Mouse (Mus musculus) lung, adult 18-20 months (tissue): ENCODE measurements around the gene Slc38a6.

Experiments used
- DNase-seq, 2 experiments: peaks; one replicate each; pipeline ENCODE4 v3.0.0; 2022; ENCODE audit warnings: mixed read lengths in 2 of 2

Gene Slc38a6

DNA sequence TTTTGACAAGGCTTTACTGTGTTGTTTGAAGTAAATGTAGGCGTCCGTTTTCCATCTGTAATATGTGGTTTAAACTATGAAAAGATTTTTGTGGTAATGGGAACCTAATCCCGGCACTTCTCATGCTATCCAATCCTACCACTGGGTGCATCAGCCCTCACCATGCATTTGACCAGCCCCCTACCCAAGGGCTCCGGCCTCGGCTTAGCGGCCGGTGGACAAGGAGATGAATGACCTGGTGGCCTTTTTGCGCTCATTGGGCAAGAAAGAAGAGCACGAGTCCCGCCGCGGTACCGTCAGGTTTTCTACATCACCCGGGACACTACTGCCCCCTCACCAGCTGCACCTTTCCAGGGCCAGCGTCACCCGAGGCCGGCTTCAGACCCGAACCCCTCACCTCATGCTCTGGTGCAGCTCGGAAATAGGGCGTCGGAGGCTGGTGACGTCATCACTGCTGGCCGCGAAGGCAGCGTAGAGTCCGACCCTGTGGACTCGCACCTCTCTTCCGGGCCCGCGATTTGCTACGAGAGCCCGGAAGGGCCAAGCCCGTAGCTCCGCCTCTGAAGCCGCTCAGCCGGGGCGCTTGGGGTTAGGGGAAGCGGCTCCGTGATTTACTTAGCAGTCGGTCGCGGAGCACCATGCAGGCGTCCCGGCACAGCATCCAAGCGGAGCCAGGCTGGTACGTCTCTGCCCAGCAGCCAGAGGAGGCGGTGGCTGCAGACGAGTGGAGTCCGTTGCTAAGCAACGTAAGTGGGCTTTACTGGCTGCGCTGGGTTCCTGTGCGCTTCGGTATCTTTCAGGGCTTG lies at the start of gene Slc38a6, which contains the start of gene Trmt5:
Slc38a6 (plus strand) TSS at position 493 of the 806 bp plus-strand sequence.
Trmt5 (minus strand) TSS at position 424 of the 806 bp plus-strand sequence.
- DNase-seq, result peak; percentile 92 to 94

DNA sequence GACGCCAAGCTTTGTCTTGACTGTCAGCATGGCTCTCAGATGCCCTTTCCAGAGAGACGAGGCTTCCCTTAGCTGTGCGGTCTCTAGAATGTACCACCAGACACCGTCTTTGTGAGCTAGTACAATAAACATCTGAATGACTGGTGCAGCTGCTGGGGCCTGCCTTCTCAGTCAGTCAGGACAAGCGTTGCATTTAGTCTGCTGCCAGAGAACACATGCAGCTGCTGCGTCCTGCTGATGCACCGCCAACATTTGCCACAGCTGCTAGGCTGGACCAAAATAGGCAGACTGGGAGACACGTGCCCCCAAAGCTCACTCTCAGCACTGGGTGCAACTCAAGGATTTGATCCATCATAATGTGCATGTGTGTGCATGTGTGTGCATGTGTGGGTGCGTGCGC lies 44.6 kb upstream of the Slc38a6 start:
- DNase-seq, result no peak

DNA sequence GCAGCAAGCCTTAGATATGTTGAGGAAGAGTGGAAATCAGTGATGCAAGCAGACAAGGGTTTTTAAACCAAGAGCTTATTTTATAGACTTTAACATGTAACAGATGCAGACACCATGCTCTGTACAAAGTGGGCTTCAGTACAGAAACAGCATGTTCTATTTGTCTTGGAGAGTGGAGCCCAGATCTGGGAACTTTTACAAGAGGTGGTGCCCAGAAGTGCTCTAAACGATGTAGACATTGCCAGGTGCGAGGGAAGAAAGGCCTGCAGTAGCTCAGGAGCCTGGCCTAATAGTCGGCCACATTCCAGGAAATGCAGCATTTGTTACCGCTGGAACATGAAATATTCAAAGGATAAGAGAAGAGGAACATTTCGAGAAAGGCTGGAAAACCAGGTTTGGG lies 40.9 kb upstream of the Slc38a6 start:
- no peak for DNase-seq

DNA sequence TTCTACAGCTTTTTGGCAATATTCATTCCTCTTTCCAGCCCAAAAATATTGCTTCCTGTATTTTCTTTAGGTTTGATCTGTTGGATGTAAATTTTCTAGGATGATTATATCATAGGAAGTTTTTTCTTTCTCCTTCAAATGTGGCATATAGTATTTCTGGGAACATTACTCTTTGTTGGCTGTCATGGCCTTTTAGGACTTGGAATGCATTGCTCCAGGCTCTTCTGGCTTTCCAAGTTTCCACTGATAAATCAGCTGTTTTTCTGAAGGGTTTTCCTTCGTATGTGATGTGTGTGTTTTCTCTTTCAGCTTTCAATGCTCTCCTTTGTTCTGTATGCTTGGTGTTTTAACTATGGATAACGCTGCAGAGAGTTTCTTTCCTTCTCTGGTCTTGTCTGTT lies 31.6 kb upstream of the Slc38a6 start:
- no peak for DNase-seq

DNA sequence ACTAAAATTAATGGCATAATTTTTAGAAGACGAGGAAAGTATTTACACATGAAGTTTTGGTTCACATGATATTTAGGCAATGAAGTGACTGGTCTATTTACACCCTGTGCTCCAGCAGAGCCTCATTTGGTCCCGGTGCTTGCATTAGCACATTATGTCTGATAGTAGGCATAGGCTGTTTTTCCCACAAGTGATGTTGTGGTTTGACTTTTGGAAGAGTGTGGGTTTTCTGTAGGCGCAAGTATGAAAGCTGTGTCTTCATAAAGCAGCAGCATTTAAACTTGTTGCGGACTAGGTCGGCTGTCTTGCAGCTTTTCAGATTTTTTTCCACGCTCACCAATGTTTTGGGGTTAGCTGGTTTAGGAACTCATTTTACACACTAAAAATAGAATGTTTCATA lies 27.3 kb upstream of the Slc38a6 start:
- no peak for DNase-seq

DNA sequence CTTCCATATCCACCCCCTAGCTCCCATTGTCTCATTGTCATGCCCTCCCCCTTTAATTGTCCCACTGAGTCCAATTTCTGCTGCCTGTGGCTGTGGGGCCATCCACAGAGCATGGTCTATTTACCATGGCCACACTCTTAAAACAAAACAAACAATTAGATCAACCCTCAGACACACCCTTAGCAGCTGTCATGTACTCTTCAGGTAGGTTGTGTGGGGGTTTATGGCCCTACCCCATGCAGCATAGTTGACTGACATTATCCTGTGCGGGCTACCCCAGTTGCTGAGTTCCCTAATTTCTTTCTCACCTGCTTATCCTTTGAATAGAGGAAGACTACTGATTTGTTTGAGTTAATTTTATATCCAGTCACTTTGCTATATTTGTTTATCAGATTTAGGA lies 26.2 kb upstream of the Slc38a6 start:
- no peak for DNase-seq

DNA sequence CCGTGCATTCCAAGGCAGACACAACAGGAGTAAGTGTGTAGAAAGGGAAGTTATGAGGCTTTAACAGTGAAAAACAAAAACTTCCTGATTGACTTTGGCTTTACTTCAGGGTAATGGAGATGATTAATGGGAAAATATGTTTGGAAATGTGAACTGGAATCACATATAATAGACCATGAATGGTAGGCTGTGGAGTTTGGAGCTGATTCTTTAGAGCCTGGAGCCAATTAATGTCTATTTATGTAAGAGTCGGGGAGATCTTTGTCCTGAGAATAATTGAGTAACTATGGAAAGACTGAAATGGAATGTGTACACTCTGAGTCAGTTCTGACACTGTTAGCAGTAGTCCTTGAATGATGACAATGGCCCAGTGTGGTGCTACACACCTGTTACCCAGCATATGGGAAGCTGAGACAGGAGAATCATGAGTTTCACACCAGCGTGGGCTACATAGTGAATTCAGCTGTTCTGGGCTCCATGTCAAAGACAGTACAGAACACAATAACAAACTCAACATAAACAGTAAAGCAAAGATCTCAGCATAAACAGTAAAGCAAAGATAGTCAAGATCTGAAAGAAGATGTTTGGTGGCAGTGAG lies 21.1 kb upstream of the Slc38a6 start:
- DNase-seq, result no peak

DNA sequence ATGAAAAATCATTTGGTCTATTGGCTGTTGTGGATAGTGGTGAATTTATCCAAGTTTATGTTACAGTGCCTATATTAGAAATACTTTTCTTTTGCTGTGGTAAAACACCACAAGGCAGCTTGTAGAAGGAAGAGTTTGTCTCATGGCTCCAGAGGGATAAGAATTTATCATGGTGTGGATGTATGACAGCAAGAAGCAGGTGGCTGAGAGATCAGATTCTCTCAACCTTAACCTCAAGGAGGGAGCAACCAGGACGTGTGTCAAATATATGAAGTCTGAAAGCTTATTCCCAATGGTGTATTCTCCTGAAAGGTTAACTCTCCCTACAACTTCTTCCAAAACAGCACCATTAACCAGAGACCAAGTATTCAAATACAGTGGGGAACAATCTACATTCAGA lies 20.0 kb upstream of the Slc38a6 start:
- no peak for DNase-seq

DNA sequence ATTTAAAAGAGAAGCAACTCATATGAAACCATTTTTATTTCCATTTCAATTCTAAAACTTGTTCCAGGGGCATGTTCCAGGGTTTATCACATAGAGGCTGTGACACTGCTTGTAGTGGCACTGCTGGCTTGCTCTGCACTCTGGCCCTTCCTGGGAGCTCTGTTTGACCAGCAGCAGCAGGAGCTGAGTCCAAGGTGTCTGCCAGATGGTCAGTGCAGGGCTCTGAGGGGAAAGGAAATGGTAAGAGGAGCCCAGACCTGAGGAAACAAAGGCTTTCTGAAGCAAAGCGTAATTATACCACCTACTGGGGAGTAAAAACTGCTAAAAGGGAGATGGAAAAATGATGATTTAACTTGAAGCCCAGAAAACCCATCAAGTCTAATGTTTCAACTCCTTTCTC lies 18.1 kb upstream of the Slc38a6 start:
- no peak for DNase-seq

DNA sequence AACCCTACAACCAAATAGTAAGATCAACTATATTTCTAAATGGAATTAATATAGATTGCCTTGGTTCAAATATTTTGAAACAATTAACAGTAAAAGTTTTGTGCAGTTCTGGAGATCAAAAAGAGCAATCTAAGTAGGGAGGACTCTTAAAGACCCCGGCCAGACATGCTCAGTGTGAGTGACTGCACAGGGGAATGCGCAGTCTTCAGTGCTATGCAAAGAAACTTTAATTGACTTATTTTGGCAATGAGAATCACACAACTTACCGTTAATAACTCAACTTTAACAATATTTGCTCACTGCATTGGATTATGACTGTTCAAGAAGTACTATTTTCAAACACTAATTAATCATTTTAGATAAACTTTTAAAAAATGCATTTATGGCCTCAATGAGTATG lies 17.0 kb upstream of the Slc38a6 start:
- DNase-seq, result no peak

DNA sequence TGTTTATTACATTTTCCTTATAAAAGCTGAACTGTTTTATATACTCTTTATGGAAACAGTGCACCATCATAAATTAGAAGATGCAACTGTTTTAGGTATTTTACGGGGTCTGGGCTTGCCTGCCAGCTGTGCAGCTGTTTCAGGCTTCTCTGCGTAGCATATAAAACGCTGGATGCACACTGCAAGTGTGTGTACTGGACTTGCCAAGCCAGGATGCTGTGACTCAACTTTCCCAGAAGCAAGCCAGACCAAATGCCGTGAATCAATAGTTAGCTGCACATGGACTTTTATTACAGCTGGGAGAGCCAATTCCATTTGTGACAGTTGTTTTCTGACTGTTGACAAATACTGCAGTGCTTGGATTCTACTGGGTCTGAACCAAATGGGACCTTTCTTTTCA lies 16.6 kb upstream of the Slc38a6 start:
- DNase-seq, result no peak

DNA sequence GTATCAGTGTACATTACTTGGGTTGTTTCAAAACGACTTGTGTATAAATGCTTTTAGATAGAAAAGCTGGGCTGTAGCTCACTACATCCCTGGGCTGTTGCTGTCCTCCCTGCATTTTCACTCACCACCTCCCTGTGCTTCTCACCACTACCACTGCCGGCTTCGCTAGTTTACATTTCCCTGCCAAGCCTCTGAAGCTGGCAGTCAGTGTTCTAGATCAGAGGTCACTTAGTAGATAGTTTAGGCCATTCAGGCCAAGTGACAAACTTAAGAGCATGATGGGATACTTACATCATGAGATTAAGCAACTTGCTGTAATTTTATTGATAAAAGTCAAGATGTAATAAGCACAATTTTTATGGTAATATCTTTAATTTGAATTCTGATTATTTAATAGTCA lies 11.7 kb upstream of the Slc38a6 start:
- no peak for DNase-seq

DNA sequence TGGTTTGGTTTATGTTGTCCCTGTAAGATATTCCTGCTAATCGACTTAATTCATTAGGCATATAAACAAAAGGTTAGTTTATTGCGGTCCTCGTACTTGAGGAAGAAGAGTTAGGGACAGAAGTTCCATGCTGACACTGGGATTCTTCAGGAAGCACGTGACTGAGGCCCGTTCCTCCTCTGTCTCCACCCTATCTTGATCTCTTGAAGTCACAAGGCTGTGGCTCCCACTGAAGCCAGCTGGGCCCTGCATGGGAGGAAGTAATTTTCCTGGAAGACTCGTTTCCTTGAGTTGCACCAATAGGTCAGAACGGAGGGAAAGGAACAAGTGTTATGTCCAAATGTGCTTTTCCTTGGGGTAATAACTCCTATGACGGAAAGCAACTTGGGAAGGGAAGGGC lies 1.0 kb downstream of the Slc38a6 start:
- peak; percentile 59 to 63 for DNase-seq

DNA sequence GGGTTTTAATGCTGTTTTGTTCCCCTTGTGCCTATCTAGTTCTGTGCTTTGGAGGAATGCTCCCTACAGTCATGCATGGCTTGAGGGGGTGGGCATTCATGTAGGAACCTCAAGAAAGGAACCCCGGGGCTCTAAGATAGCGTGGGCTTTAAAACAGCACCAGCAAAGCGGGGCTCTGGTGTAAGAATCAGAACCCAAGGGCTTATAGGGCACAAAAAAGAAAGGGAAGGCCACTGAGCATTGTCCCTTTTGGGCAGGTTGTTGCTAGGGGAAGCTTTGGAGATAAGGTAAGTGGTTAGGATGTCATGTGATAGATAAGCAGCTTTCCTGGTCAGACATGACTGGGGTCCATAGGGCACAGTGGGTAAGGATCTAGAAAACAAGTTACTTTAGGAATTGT lies 2.0 kb downstream of the Slc38a6 start:
- DNase-seq, result no peak

DNA sequence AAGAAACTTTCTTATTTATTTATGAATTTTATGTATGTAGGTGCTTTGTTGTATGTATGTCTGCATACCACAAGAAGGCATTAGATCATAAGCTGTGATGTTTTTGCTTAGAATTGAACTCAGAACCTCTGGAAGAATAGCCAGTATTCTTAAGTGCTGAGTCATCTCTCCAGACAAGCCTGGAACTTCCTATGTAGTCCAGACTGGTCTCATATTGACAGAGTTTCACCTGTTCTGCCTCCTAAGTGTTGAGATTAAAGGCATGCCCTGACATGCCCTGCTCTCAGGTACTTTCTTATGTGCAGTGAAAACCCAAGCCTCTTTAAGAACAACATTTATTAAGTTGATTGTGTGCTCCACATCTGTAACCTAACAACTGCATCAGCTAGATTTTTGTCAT lies 8.3 kb downstream of the Slc38a6 start:
- peak in 1 of 2 experiments; percentile 35 for DNase-seq

DNA sequence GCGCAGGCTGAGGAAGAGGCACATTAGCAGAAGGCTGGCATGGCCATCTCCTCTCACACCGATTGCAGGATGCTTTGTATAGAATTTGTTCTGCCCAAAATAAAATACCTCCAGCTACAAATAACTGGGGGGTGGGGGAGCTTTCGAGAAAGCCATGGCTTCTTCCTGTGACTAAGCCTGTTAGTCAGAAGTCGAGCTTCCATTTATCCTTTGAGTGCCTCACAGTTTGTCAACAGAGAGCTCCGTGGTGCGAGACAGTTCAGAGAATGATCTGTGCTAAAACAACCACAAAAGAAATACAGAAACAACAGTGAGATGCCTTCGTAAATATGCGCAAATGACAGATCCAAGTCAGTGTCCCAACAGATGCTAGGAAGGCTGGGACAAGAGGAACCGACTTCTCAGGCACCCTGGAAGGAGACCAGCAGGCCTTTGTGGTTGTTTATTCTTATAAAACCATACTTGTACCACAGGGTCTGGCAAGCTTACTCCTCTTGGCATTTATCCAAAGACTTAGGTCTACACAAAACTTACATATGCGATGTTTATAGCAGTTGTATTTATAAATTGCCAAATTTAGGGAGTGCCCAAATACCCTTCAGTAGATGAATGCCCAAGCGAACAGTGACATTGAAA lies 9.0 kb downstream of the Slc38a6 start:
- no peak for DNase-seq

DNA sequence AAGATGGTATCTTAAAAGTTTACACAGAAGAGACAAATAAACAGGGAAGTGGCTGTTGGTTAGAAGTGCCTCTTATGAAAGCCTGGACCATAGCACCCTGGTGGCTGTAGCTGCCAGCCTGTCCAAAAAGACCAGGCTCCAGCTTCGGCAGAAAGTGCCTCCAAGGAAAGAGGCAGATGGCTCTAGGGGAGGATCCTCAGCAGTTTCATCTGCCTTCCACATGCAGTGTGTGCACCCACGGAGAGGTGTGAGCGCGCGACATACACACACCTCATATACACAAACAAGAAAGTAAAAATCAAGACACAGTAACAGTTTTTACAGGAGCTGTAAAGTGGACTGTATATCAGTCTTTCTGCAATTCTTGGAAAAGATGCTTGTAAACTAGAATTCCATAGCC lies 12.0 kb downstream of the Slc38a6 start:
- DNase-seq, result no peak

DNA sequence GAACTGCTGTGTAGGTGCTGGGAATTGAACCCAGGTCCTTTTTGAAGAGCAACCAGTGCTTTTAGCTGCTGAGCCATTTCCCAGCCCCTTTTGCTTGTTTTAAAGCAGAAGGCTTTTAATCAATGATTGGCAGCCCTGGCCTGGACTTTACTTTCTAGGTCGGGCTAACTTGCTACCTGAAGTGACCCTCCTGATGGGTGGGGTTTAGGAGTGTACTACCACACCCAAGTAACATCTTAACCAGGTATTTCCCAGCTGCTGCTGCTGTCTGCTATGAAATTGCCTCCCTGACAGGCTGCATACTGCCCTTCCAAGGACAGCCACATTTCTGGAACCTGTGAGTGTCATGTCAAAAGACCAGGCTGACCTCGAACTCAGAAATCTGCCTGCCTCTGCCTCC lies 14.0 kb downstream of the Slc38a6 start:
- no peak for DNase-seq

DNA sequence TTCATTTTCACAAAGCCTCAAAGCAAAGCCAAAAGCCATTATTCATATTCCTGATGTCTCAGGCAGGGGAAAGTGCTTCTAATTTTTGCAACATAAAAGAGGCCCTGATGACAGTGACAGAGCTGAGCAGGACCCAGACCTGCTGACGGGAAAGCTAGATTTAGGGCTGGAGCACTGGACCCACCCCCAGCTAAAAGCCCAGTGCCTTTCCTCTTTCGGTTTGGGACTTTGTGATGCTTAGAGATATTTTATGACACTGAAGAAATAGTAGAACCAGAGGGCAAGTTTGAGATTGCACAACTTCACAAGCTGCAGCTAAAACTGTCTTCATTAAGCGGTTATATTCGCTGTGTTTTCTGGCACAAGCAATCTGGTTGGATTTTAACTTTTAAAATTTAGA lies 18.1 kb downstream of the Slc38a6 start:
- DNase-seq, result no peak

DNA sequence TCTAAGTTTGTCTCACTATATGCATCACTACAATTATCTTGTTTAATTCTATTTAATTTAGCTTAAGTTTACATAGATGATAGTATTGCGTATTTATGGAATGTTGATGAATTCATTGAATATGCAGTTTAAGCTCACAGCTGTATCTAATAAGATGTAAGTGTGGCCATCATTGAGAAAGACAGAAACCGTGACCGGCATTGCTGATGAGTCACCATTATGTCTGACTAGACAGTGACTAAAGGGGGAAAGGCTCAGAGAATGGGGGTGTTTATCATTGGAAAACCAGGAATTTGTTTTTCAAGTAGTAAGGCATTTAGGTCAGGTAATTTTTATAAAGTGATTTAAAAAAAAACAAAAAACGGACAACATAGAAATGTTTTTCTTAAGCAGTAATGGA lies 21.2 kb downstream of the Slc38a6 start:
- DNase-seq, result no peak

DNA sequence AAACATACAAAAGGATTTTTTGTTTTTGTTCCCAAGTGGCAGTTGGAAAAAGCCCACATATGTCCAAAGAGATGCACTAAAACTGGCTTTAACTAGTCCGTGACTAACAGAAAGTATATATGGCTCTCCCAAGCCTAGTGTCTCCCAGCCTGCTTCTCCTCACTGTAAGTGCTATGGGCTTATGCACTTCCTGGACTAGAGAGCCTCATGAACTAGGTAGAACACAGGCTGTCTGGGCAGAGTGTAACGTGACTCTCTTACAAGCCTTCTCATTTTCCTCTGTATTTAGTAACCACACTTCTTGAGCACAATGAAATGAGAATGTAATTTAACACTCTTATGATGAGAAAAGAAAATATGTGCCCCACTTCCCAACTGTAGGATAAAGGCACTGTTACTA lies 22.1 kb downstream of the Slc38a6 start:
- no peak for DNase-seq

DNA sequence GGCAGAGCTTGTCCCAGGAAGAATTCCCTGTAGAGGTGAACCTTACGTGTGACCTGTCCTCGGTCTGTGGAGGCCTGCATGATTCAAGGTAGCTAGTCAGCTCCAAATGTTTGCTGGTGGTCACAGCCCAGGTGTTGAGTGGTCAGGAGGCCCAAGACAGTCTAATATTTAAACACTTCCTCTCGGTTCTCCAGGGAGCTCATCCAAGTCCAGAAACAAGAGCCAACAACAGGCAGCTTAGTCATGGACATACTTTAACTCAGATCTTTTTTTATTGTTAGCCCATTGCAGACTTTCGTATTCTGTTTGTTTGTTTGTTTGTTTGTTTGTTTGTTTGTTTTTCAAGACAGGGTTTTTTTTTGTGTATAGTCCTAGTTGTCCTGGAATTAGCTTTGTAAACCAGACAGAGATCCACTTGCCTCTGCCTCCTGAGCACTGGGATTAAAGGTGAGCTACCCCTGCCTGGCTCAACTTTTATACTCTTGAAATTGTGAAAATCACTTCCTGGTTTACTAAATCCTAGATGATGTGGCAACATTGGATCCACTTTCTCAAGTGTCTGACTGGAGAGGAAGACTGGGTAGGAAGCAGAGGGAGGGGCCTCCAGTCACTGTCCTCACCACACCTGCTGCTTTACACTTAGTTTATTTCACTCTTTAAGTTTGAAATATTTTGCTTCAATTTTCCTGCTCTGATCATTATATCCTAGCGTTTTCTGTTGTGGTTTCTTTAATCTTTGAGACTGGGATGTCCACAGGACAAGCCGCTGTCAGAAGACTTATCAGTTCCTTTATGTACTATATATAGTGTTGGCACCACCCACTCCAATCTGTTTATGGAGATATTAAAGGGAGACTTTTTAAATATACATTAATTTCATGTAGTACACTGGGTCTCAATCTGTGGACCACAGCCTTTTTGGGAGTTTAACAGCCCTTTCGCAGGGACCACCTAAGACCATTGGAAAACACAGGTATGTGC lies 31.4 kb downstream of the Slc38a6 start:
- DNase-seq, result no peak

DNA sequence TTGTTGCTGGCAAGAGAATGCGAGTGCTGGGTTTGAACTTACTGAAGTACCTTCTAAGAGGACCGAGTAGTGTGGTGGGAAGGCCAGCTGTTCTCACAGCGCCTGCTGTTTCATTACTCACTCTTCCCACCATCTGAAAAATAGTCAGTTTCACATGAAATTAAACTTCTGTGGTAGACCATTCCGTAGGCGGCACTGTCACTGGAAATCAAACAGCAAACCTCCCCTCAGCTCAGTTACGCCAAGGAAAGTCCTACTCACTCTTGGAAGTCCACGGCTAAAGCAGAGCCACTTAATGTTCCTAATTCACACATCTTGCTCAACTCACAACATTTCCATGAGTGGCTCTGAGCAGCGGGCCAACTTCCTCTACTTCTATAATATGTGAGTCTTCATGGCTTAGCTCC lies 37.6 kb downstream of the Slc38a6 start:
- DNase-seq, result peak; percentile 60 to 70
